Mouse (Mus musculus) gastrocnemius, postnatal 10 days (tissue): ENCODE measurements around the gene Gnptg. TPM values are rescaled to one million over a fixed set of nuclear protein-coding genes. Genes with fewer than 3 reads are reported as not detected.

Experiments
- DNase-seq: peaks from one replicate; pipeline ENCODE4 v3.0.0; 2021; ENCODE audit warnings: mixed read lengths
- microRNA-seq, 2 experiments: library from miRNA; unstranded; fragments of <30 nt; microRNA quantifications; one replicate each; pipeline ENCODE4 v1.2.0; 2021
- total RNA-seq, 2 experiments: library from RNA; stranded (reverse); gene quantifications; 2 replicates each; pipeline ENCODE4 v1.2.3; 2021

Gene Gnptg
- total RNA-seq, 2 experiments from 2014 or later = 13.1 to 13.5 TPM

GRCm38 (mm10) chr17:25188150-25189031 lies 51.5 kb downstream of the Gnptg start, which contains the start of gene Unkl:
Gene Unkl (plus strand): TSS chr17:25188397.
- peak; percentile 83 for DNase-seq

GRCm38 (mm10) chr17:25187784-25188149 lies 52.2 kb downstream of the Gnptg start:
- no peak for DNase-seq

GRCm38 (mm10) chr17:25184961-25185360 lies 55.0 kb downstream of the Gnptg start:
- DNase-seq = no peak

GRCm38 (mm10) chr17:25184129-25184691 lies 55.7 kb downstream of the Gnptg start, which contains the start of gene BC003965:
Gene BC003965 (plus strand): TSS chr17:25184554.
- DNase-seq = peak; percentile 97

Small RNAs within 50 kb of the gene (microRNA-seq; reads per million reads assigned to microRNA genes)
- 0.75 to 1.9 reads per million in 2 experiments for gene Mir3547

Other genes starting within 250 kb of the Gnptg start
- 1 to 10 TPM; 9.1 to 9.9 TPM for gene Cramp1l, start 224.3 kb downstream of the Gnptg start, total RNA-seq
- gene Ift140, start 224.0 kb downstream of the Gnptg start, total RNA-seq = 1 to 10 TPM; 6.3 to 7.3 TPM
- 10 to 100 TPM; 16.0 to 16.5 TPM for gene Tmem204, start 156.5 kb downstream of the Gnptg start, total RNA-seq
- gene Telo2, start 124.2 kb downstream of the Gnptg start, total RNA-seq = 10 to 100 TPM; 13.0 to 16.1 TPM
- gene Ptx4, start 119.4 kb downstream of the Gnptg start, total RNA-seq = 1 to 10 TPM; 7.3 to 8.7 TPM
- gene Clcn7, start 106.7 kb downstream of the Gnptg start, total RNA-seq = 10 to 100 TPM; 14.0 to 20.0 TPM
- gene Ccdc154, start 77.7 kb downstream of the Gnptg start, total RNA-seq = under 1 TPM; 0.09 TPM
- not detected for gene Gm38655, start 64.7 kb downstream of the Gnptg start, total RNA-seq
- gene BC003965, start 55.6 kb downstream of the Gnptg start, total RNA-seq = 10 to 100 TPM; 12.3 to 12.4 TPM
- 1 to 10 TPM; 6.8 to 8.0 TPM for gene Unkl, start 51.7 kb downstream of the Gnptg start, total RNA-seq
- 10 to 100 TPM; 21.0 to 21.3 TPM for gene Tsr3, start within 50 bp of the Gnptg start, total RNA-seq
- gene Baiap3, start 16.2 kb upstream of the Gnptg start, total RNA-seq = under 1 TPM; 0.26 to 0.59 TPM
- 100 to 1,000 TPM; 113 to 136 TPM for gene Ube2i, start 34.5 kb upstream of the Gnptg start, total RNA-seq
- gene Prss34, start 58.3 kb upstream of the Gnptg start, total RNA-seq = 1 to 10 TPM; 5.0 to 5.2 TPM
- gene Prss28, start 68.5 kb upstream of the Gnptg start, total RNA-seq = not detected
- not detected for gene Prss29, start 78.5 kb upstream of the Gnptg start, total RNA-seq
- gene Tpsab1, start 105.4 kb upstream of the Gnptg start, total RNA-seq = 1 to 10 TPM; 7.2 to 8.4 TPM
- 10 to 100 TPM; 21.3 to 26.2 TPM for gene Tpsb2, start 126.2 kb upstream of the Gnptg start, total RNA-seq
- not detected for gene Tpsg1, start 129.1 kb upstream of the Gnptg start, total RNA-seq
- 1 to 10 TPM; 3.2 to 7.0 TPM for gene Cacna1h, start 193.7 kb upstream of the Gnptg start, total RNA-seq
- gene Tekt4, start 214.5 kb upstream of the Gnptg start, total RNA-seq = not detected